8 mouse cellular contexts compared by ENCODE assay signal in genomic region chr1:177014921-177015439, GRCm38 (mm10).
DNase-seq lines count a peak whose midpoint lies in the region; ATAC-seq and TF ChIP-seq lines count a peak whose summit lies in the region.

No protein-coding gene starts in this region.

- no peak for TF ChIP-seq POLR2A in heart, adult 2 months (IDR thresholded peaks at IDR 0.05; ENCODE audit: insufficient read depth, low read depth, low read length)

- H3K27me3 ChIP-seq in heart, adult 2 months (ENCODE audit: control insufficient read depth, insufficient read depth, low read length) = no peaks in the 10 kb centered on the region
- H3K27me3 ChIP-seq in forebrain, embryonic 15.5 days = no peaks in the 10 kb centered on the region
- H3K27me3 ChIP-seq in midbrain, embryonic 11.5 days (ENCODE audit: control insufficient read depth, insufficient read depth, low read length) = no peaks in the 10 kb centered on the region

- no peak overlapping the region for H3K4me3 ChIP-seq in heart, adult 2 months
- no peak overlapping the region for H3K4me3 ChIP-seq in forebrain, embryonic 15.5 days
- H3K4me3 ChIP-seq in midbrain, embryonic 11.5 days (ENCODE audit: low read depth, low read length) = no peak overlapping the region

- peak overlapping the region; percentile 58 for H3K27ac ChIP-seq in heart, adult 2 months
- peak overlapping the region; percentile 79 for H3K27ac ChIP-seq in forebrain, embryonic 15.5 days (replicated peaks)
- H3K27ac ChIP-seq in midbrain, embryonic 11.5 days (ENCODE audit: low read depth, low read length) = peak overlapping the region; percentile 44

- 34% methylated on average over 6 of the region's 6 CpGs for WGBS in heart, adult 2 months
- WGBS in forebrain, embryonic 15.5 days = 36% methylated on average over 6 of the region's 6 CpGs
- 79% methylated on average over 6 of the region's 6 CpGs for WGBS in midbrain, embryonic 11.5 days

- intact Hi-C loops in heart, adult 2 months (cut with DNase I) = no loop called here
- intact Hi-C loops in heart, postnatal 25 days (cut with DNase I) = no loop called here

- no peaks in the 10 kb centered on the region for H3K36me3 ChIP-seq in heart, adult 2 months (ENCODE audit: control insufficient read depth, insufficient read depth, low read length)
- H3K36me3 ChIP-seq in forebrain, embryonic 15.5 days = no peaks in the 10 kb centered on the region
- no peaks in the 10 kb centered on the region for H3K36me3 ChIP-seq in midbrain, embryonic 11.5 days (ENCODE audit: control insufficient read depth, insufficient read depth, low read length)

- H3K9ac ChIP-seq in heart, adult 2 months (ENCODE audit: low read depth, low read length) = no peak overlapping the region
- no peak overlapping the region for H3K9ac ChIP-seq in forebrain, embryonic 15.5 days (replicated peaks)
- no peak overlapping the region for H3K9ac ChIP-seq in midbrain, embryonic 11.5 days (ENCODE audit: low read length)

- peaks cover 11% of the 10 kb centered on the region for H3K4me1 ChIP-seq in heart, adult 2 months (ENCODE audit: control insufficient read depth, insufficient read depth, low read length)
- peaks cover 45% of the 10 kb centered on the region for H3K4me1 ChIP-seq in forebrain, embryonic 15.5 days
- peaks cover 46% of the 10 kb centered on the region for H3K4me1 ChIP-seq in midbrain, embryonic 11.5 days (ENCODE audit: control insufficient read depth, insufficient read depth, low read length)

- no peak for TF ChIP-seq CTCF in heart, adult 2 months (IDR thresholded peaks at IDR 0.05)

- H3K4me2 ChIP-seq in forebrain, embryonic 15.5 days (replicated peaks) = no peak overlapping the region
- H3K4me2 ChIP-seq in midbrain, embryonic 11.5 days = no peak overlapping the region

- TF ChIP-seq EP300 in heart, adult 2 months (IDR thresholded peaks at IDR 0.05; ENCODE audit: insufficient read depth, low read depth, low read length) = no peak

- peak; percentile 31 to 32 for DNase-seq in heart, adult 2 months
- no peak for DNase-seq in heart, postnatal 25 days (ENCODE audit: low spot score)
- DNase-seq in MN1 (ENCODE audit: low spot score) = peak; percentile 71
- no peak for DNase-seq in midbrain, embryonic 11.5 days (ENCODE audit: low spot score, missing footprints)
- no peak for DNase-seq in retina, postnatal 1 day
- DNase-seq in right cerebral cortex, postnatal 14 days = no peak

- peak; percentile 49 for ATAC-seq in forebrain, embryonic 15.5 days (replicated peaks)
- ATAC-seq in midbrain, embryonic 11.5 days (ENCODE audit: low FRiP score) = no peak
- ATAC-seq in erythroid progenitor cell, adult 5-6 weeks (replicated peaks; ENCODE audit: low FRiP score, poor library complexity, severe bottlenecking) = no peak

- no peaks in the 10 kb centered on the region for H3K9me3 ChIP-seq in forebrain, embryonic 15.5 days
- H3K9me3 ChIP-seq in midbrain, embryonic 11.5 days (ENCODE audit: control insufficient read depth, low read length) = no peaks in the 10 kb centered on the region

- no peaks in the 10 kb centered on the region for H3K79me2 ChIP-seq in heart, adult 2 months (replicated peaks; ENCODE audit: control insufficient read depth, insufficient read depth, low read length)

Comparison
In these comparisons a context has a peak if more than half of its experiments do, and no peak if none do; other contexts are left out.
1. DNase-seq: peak in heart, adult 2 months (2 of 2) and MN1 (single experiment); none in heart, postnatal 25 days (single experiment), midbrain, embryonic 11.5 days (single experiment), retina, postnatal 1 day (single experiment) and right cerebral cortex, postnatal 14 days (single experiment).
2. Peak in every context shown above with its lines, with median percentiles within 50 percentile points of each other: H3K27ac ChIP-seq.